Mouse (Mus musculus): ENCODE data around the gene Rab3c.

Rab3c gene

DNA sequence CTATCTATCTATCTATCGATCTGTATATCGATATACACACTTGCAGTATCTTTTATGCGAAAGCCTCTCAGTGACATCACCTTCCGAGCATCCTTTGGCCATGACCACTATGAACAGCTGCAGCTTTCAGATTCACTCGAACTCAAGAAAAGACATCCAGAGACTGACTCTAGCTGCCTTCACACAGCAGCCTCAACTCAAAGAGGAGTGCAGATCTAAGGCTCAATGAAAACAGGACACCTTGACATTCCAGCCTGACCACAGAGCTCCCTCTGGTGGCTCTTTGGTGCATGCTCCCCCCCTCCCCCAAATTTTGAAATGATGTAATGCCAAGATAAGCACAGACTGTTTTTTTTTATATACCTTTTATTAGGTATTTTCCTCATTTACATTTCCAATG, 257.8 kb downstream of the Rab3c start:
- in situ Hi-C loops (cut with MboI, MseI) = loop anchor here (10.0 kb wide), 2 partner anchors 248 to 788 kb away; no protein-coding TSS in a partner anchor

GRCm38 (mm10) chr13:110019774-110020173, 261.0 kb downstream of the Rab3c start:
- in situ Hi-C loops (cut with MboI, MseI) = loop anchor here (5.0 to 10.0 kb wide), 4 partner anchors 97 to 1925 kb away; no protein-coding TSS in a partner anchor

DNA sequence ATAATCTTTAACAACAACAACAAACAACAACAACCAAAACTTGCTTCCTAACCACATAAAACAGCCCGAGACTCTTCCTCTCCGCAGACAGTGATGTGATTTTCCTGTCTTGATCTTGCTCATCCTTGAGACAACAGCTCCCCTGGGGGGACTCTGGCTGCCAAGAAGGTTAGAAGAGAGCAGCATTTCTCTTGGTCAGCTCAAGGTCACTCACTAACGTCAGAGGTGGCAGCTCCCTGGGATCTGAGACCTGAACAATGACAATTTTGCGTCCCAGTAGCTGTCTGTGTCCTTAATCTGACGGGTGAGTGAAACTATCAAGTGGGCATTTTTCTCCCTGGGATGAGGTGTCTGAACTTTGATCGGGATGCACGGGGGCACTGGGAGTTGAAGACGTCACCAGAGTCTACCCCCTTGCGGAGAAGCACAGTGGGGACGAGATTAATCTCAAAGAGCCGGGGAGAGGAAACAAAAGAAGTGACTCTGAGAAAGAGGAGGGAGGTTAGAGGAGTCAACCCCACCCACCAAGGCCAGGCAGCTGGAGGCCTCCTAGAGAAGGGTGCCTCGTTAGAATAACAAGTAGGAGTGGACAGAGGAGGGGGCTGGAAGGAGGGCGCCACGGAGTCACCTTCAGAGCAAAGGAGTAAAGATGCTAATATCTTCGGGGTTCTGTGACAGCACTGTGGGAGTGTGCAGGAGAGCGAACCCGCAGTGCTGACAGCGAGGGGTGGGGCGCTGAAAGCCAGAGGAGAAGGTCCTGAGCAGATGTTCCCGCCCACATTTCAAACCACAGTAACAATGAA, 261.7 kb downstream of the Rab3c start:
- in situ Hi-C loops (cut with MboI, MseI) = loop anchor here (5.0 to 10.0 kb wide), 2 partner anchors 97 to 1926 kb away; no protein-coding TSS in a partner anchor

GRCm38 (mm10) chr13:110018431-110018901, 262.3 kb downstream of the Rab3c start:
- in situ Hi-C loops (cut with MboI, MseI) = loop anchor here (5.0 to 10.0 kb wide), 2 partner anchors 96 to 1926 kb away; no protein-coding TSS in a partner anchor

GRCm38 (mm10) chr13:110012029-110012428, 268.8 kb downstream of the Rab3c start:
- in situ Hi-C loops (cut with MboI, MseI) = loop anchor here (10.0 kb wide), 1 partner anchor 1933 kb away; no protein-coding TSS in a partner anchor

DNA sequence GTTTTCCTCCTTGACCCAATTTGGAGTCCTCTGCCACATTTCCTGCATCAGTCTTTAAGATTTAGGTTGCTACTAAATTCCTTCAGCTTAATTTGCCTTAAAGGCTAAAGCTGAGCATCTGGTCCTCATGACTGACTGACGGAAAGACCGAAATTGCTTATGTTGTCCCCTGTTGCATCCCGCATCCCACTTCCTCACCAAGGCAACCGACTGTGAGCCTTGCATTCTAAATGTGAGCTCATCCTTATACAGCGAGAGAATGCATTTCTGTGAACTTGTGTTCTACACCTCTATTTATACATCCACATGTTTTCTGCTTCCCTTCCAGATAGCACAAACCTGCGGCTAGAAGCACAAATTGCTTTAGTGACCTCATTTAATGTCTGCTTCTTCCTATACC, 269.9 kb downstream of the Rab3c start:
- in situ Hi-C loops (cut with MboI, MseI) = loop anchor here (10.0 kb wide), 1 partner anchor 1934 kb away; no protein-coding TSS in a partner anchor

DNA sequence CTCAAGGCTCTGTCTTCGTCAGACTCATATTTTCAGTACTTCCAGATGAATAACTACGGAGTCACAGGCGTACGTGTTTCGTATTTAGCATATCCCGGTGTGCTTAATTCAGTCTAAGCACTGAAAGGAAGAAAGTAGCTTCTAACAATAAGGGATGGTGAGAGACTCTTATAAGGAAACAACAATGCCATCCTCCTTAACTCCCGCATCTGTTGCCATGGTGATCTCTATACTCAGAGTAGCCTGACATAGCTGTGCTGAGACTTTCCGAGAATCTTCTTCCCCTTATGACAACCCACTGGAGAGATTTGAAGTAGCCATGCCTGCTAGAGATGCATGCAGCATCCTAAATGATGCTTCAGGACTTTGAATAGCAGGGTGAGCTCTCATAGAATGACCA, 272.3 kb downstream of the Rab3c start:
- in situ Hi-C loops (cut with MboI, MseI) = no loop called here

DNA sequence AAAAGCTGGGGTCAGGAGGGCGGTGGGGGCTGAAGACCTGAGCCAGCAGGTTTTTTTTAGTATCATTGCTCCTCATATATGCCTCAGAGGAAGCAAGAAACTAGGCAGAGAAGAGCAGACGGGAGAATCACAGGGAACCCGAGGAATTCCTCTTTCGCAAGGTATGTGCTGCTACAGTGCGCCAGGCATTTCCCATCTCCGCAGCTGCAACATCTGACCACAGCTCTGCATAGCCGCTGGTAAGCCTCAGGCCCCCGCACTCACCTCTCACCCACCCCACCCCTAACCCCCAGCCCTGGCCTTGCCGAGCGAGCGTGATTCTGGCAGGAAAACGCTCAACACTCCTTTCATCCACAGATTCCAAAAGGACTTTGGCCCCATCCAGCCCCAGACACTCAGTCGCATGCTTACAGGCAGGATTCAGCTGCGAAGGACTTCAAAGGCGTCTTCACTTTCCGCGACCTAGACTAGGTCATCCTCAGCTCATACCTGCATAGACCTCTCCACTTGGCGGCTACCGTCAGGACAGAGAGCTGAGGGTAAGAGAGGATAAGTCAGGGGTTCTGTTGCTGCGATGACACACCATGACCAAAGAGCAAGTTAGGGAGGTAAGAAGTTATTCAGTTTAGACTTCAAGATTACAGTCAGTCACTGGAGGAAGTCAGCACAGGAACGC, 274.6 kb downstream of the Rab3c start:
- in situ Hi-C loops (cut with MboI, MseI) = no loop called here
